Mouse (Mus musculus): ENCODE measurements around the gene Ifi206.

DNA sequence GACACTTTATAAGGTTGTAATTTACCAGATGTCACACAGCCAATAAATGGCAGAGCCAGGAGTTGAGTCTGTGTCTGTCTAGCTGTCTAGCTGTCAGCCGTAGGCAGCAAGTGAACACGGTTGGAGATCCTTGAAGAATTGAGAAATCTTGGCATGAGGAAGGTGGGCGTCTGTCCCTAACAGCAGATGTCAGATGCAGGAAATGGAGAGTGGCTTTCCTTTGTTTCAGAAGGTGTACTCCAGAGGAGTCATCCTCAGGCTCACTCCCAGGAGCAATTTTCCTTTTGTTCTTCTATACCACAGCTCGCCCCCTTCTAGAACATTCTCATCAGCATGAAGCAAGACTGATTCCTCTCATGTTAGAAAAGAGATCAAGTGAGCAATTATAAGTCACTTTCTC lies 40.2 kb downstream of the Ifi206 start:
- TF ChIP-seq POLR2A (IDR thresholded peaks at IDR 0.05; ENCODE audit: insufficient read depth, low read depth, low read length): no peak
- no peak for TF ChIP-seq CTCF (IDR thresholded peaks at IDR 0.05; ENCODE audit: insufficient read depth, low read depth, low read length)

Data from olfactory bulb, adult 2 months (tissue).